Mouse (Mus musculus): ENCODE measurements around the gene Stim1. TPM values are rescaled to one million over a fixed set of nuclear protein-coding genes. Genes with fewer than 3 reads are reported as not detected.
A peak's percentile ranks its signal among the peaks of the same experiment; 100 is the strongest.
"Not testable (repeated sequence)": the region's sequence is repeated elsewhere in the genome, so short reads cannot be mapped to it uniquely, and the experiment has no call there.

Gene Stim1
- total RNA-seq, 2 experiments from 2014 or later = 68.2 to 74.1 TPM

DNA sequence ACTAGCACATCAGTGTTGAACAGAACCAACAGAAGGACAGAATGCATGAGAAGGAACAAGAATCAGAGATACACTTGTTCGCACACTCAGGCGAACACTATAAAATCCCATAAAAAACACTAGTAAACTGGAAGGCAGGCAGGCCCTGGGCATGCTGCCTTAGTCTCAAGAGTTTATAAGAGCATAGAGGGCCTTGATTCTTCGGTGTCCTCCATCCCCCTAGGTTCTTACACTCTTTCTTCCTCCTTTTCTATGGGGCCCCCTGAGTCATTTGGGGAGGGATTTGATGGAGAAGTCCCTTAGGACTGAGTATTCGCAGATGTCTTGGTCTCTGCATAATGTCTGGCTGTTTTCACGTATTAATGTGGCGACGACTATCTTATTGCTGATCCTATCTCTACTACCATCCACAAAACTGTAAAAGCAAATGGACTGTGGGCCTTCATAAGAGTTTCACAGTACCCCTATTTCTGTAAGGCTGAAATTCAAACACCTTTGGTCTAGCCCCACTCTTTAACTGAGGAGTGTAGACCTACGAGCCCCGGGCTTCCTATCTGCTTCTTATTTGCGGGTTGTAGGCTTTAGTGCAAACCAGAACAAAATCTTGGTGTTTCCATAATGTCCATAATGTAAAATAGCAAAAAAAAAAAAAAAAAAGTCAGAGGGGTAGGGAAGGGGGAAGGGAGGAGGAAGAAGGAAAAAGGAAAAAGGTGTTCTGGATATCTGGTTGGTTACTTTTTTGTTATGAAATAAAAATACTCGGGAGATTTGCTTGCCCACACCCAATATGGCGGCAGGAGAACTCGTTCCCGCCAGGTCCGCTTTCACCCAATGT, 173.4 kb downstream of the Stim1 start:
- no peak for DNase-seq (ENCODE audit: low spot score in 2 of 2)

DNA sequence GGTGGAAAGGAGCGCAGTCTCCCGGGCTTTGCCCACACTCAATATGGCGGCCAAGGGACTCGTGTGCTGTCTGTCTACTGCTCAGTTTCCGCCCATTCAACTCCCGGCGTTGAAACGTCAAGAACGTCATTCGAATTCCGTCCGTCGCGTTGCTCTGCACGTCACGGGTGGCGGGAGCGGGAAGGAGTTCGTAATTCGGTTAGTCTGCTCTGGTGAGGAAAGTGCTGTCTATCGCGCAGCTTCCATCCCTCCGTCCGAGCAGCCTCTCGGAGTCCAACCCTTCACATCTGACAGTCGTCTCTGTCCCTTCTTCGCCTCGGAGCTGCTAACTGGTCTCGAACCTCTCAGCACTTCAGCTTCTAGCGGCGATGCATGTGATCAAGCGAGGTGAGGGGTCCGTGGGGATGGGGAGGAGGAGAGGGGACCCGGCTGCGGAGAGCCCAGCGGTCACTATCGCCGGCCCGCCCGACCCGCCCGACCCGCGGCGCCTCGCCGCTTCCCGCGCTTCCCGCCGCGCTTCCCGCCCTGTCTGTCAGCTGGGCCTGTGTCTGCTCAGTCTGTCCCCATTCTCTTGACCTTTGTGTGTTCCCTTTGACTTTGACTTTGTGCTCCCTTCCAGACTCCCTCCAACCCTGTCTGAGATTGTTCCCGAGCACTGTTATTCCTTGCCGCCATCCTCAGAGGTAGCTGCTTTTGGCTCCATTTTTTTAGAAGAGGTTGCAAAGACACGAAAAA, 174.2 kb downstream of the Stim1 start, which contains the start of gene Rrm1:
Gene Rrm1 (plus strand): TSS at position 39 of the 735 bp plus-strand sequence.
- peak; percentile 81 to 88 for DNase-seq (ENCODE audit: low spot score in 2 of 2)

DNA sequence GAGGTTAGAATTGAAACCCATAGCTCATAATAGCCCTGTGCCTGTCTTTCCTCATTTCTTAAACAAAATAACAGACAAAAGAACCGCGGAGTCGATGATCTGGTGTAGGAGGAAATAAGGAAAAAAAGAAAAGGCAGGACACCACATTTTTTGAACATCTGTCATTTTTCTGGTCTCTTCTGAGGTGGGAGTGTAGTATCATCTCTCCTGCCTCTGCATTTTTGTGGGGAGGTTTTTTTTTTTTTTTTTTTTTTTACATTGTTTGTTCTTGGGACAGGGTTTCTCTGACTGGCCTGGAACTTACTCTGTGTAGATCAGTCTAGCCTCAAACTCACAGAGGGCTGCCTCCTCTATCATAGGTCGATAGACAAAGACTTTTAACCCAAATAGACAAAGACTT, 174.8 kb downstream of the Stim1 start:
- DNase-seq (ENCODE audit: low spot score in 2 of 2) = no peak

DNA sequence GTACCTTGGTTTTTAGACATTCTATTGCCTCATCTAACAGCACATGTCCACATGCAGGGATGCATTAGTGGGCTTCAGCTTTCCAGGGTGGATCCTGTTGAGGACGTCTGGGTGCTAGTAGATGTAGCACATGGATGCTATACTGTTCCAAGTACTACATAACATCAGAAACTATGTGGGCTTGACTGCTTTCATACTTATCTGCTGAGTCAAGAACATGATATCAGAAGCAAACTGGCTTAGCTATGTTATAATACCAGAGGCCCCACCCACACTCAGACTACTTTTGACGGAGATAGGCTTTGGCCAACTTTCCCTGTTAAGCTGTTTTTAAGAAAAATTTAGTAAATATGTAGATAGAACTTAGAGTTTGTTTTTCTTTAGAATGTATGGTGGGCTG, 176.7 kb downstream of the Stim1 start:
- DNase-seq (ENCODE audit: low spot score in 2 of 2) = no peak

DNA sequence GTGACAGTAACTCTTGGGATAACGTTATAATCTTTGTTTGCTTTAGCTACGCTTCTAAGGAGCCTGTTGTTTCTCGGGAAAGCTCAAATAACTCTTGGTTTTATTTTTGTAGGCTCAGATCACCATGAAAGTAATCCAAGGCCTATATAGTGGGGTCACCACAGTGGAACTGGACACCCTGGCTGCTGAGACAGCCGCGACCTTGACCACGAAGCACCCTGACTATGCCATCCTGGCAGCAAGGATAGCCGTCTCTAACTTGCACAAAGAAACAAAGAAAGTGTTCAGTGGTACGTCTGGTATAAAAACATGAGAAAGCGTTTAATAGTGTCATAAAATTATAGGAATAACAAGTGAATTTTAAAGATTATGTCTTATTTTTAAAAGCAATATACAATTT, 178.8 kb downstream of the Stim1 start:
- DNase-seq (ENCODE audit: low spot score in 2 of 2) = no peak

DNA sequence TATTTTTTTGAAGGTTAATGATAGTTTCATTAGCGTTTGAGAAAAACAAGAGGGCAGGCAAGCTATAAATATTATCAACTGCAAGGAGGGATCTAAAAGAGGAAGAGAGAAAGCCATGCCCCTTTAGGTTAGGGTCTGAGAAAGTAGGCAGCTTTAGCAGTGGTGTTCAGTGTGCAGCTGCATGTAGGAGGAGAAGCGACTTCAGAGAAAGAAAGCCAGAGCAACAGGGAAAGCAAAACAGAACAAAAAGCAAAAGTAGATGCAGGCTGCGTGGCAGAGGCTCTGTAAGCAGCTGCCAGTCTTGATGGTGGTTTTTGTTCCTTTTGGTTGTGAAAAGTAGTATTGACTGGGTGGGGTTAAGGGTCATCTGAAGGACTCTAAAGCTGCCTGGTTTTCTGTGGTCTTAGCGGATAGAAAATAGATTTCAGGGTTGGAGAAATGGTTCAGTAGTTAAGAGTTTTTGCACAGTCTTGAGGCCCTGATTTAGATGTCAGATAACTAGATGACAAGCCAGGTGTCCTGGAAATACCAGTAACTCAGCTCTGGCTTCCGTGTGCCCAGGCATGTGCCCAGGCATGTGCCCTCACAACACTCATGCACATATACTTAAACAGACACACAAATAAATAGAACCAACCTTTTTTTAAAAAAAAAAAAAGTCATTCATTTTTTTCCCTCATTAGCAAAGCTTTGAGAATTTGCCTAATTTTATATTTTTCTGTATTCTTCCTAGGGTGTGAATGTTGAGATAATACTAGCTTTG, 191.2 kb downstream of the Stim1 start:
- no peak for DNase-seq (ENCODE audit: low spot score in 2 of 2)

DNA sequence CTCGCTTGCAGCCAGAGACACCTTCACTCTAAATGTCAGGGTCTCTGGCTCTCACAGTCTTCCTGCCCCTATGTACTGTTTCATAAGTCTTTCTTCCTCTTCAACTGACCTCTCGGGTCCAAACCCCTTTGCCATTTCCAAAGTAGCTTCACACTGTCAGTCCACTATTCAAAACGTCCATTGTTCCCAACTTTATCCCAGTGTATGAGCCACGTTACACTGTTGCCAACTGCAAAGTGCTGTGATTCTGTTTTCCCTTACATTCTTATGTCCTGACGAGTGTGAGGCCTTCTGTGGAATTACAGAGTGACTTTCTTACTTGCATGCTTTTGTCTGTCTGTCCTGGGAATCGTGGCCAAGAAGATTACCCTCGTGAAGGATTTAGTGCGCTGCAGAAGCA, 200.0 kb downstream of the Stim1 start:
- no peak for DNase-seq (ENCODE audit: low spot score in 2 of 2)

DNA sequence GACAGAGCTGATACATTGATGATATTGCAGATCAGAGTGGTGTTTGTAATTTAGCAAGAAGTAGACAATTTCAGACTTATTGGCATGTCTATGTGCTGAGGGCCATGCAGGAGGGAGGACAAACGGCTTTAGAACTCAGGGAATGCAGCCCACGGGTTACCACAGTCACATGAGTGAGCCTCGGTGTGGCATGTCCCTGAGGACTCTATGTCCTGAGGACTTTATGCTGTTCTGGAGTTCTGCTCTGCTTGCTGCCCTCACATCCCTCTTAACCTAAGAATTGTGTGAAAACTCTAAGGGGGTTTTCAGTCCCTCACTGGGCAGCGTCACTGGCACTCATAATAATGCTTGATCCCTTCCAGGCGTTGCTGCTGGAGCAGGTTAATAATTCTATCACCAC, 205.1 kb downstream of the Stim1 start:
- DNase-seq (ENCODE audit: low spot score in 2 of 2) = no peak

DNA sequence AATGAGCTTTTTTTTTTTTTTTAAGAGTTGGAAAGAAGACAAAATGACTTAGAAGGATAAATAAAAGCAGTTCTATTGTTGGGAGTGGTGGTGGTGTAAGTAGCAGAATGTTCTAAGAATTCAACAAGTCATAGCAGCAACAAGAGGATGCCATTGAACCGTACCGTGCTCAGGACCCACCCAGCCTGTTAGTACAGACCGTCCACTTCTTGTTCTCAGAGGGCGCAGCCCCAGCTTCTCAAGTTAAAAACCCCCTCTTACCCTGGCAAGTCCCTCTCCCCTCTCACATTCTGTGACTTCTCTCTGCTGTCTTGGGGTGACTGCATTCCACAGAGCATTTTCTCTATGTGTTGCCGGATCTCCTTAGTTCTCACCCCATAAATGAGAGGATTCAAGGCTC, 209.0 kb downstream of the Stim1 start:
- DNase-seq (ENCODE audit: low spot score in 2 of 2) = no peak

DNA sequence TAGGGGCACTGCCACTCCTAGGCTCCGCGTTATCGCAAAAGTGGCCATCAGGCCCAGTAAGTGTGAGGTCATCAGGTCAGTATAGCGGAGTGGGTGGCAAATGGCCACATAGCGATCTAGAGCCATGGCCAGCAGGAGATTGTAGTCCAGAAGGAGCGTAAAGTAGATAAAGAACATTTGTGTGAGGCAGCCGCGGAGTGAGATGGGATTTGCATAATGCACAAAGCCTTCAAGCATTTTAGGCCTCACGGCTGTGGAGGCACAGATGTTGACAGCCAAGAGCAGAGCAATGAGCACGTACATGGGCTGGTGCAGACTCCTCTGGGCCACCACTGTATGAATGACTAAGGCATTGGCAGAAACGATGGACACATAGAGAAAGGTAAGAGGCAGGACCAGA, 209.8 kb downstream of the Stim1 start:
- no peak for DNase-seq (ENCODE audit: low spot score in 2 of 2)

DNA sequence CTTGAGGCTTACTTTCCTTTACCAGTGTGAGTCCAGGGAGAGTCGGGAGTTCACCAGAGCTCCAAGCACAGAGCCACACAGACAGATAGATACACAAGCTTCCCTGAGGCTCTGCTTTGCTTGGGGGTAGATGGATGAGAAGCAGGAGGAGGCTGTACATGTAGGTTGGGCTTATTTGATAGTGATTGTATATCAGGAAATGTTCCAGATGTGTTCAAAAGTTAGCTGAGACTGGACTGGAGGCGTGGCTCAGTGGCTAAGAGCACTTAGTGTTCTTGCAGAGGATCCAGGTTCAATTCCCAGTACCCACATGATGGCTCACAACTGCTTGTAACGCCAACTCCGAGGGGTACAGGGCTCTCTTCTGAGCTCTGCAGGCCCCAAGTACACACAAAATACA, 210.8 kb downstream of the Stim1 start:
- DNase-seq (ENCODE audit: low spot score in 2 of 2) = no peak

DNA sequence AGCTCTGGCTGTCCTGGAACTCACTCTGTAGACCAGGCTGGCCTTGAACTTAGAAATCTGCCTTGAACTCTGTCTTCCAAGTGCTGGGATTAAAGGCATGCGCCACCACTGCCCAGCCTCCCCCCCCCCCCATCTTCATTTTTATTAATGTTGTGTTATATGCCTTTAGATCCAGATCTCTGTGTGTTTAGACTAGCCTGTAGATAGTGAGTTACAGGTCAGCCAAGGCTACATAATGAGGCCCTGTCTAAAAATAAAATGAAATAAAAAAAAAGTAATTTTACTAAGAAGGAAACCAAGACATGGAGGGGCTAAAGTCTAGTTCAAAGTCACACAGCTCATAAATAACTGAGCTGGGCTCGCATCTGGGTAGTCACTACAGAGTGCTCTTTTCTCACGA, 211.3 kb downstream of the Stim1 start:
- no peak for DNase-seq (ENCODE audit: low spot score in 2 of 2)

DNA sequence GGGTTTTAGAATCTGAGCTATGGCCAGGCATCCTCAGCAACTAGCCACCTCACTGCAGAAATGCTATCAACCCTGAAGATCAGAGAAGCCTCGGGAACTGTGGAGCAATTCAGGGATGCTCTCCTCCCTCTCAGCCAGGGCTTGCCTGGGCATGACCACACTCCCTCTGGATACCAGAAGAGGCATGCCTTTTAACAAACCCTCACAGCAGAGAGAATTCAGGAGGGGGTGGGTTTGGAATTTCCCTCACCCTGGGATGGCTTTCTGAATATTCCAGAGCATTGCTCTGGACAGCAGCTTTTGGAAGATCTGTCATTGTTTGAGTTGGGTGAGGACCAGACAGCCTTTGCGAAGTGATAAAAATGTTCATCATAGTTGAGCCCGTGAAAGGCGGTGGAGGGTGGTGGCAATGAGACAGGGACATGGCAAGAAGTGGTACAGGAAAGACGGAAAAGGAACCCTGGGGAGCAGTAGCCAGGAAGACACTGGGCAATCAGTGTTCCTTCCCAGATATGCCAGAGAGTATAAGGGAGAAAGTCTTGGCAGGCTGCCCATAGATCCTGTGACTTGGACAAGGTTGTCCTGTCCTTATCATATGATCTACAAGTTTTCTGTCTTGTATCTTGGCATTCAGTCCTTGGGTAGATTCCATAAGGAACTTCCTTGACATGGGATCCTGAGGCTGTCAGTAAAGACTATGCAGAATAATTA, 211.9 kb downstream of the Stim1 start:
- DNase-seq (ENCODE audit: low spot score in 2 of 2) = peak in 1 of 2 experiments; percentile 36

DNA sequence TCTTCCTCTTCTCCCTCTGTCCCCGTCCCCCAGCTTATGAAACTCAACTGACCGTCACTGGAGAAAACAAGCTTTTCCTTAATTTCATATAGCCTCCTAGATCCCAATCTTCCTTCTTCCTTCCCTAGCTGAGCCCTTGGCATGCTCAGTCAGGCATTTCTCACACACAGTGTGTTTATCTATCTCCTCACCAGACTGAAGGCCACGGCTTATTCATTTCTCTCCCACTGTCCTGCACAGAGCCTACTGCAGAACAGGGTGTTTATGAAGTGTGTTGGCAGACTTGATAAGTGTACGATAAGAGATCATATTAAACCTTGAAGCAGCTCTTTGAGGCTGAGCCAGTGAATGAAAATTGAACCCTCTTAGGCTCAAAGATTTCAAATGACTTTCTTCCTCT, 213.2 kb downstream of the Stim1 start:
- DNase-seq (ENCODE audit: low spot score in 2 of 2) = no peak

DNA sequence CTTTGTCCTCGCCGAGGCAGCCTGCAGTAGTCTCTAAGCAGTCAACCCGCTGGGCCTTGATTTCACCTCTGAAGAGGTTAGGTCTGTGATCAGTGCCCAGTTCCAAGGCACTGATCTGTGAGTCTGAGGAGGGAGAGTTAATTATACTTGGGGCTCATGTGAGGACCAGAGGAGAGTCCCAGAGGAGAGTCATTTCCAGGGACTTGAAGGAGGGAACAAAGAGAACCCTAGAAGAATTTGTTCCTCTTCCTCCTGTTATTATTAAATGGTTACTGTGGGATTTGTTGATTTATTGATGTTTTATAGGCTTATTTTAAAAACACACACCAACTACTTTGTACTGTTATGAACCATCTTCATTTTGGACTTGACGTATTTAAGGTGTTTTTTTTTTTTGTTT, 214.0 kb downstream of the Stim1 start, which contains the start of gene Olfr543:
Gene Olfr543 (minus strand): TSS at position 101 of the 400 bp plus-strand sequence.
- DNase-seq (ENCODE audit: low spot score in 2 of 2) = no peak

DNA sequence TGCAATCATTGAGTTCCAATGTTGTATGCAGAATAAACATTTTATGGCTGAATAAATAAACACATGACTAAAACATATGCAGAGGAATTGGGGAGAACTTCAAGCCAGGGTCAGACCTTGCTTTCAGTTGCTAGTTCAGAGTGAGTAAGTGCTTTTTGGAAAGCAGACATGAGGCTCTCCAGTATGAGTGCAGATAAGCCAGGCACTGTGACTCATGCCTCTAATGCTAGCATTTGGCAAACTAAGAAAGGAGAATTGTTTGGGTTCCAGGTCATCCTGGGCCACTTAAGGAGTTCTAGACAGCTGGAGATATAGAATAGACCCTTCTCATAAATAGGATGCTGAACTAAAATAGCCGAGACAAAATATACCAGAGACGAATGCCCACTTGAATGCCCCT, 216.1 kb downstream of the Stim1 start:
- no peak for DNase-seq (ENCODE audit: low spot score in 2 of 2)

DNA sequence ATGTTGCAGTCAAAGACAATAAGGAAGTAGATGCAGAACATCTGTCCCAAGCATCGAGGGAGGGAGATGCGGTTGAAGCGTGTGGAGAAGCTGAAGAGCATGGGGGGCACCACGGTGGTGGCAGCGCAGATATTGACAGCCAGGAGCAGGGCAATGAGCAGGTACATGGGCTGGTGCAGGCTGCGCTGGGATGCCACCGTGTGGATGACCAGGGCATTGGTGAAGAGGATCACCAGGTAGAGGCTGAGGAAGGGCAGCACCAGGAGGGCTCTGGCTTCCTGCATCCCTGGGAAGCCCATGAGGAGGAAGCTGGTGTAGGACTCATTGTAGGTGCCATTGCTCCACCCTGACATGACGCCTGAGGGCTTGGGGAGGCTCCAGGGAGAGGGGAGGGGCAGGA, 217.2 kb downstream of the Stim1 start:
- not testable (repeated sequence) for DNase-seq (ENCODE audit: low spot score in 2 of 2)

DNA sequence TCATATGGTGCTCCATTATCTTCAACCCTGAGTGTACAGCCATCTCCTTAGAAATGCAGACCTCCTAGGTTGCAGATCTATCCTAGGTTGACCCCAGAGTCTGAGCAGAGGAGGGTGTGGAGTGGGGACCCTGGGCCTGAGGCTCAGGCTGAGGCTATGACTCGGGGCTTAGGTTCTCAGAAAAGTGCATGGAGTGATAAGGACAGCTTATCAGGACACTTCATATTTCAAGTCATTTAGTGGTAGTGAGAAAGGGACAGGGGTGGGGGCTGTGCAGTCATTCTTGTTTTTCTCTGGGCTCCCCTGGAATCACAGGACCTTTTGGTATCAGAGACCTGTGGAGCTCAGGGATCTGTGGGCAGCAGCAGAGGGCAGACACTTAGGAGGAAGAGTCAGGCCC, 218.5 kb downstream of the Stim1 start:
- no peak for DNase-seq (ENCODE audit: low spot score in 2 of 2)

All from adrenal gland, postnatal 4 days (tissue).